7 mouse cellular contexts compared by ENCODE assay signal in genomic region chr2:103566423-103566712, GRCm38 (mm10). TPM values are rescaled to one million over a fixed set of nuclear protein-coding genes. Genes with fewer than 3 reads are reported as not detected.
DNase-seq lines count a peak whose midpoint lies in the region; ATAC-seq and TF ChIP-seq lines count a peak whose summit lies in the region.

No protein-coding gene starts in this region.

- peak overlapping the region; percentile 97 for H3K4me2 ChIP-seq in lung, postnatal 0 days (replicated peaks; ENCODE audit: low read depth, low read length)
- peak overlapping the region; percentile 94 for H3K4me2 ChIP-seq in limb, embryonic 12.5 days

- H3K4me1 ChIP-seq in lung, postnatal 0 days (ENCODE audit: insufficient read depth, low read depth, low read length) = peaks cover 13% of the 10 kb centered on the region
- peaks cover 50% of the 10 kb centered on the region for H3K4me1 ChIP-seq in limb, embryonic 12.5 days (replicated peaks)
- H3K4me1 ChIP-seq in small intestine, adult 2 months (ENCODE audit: control insufficient read depth, insufficient read depth, insufficient read length, low read length) = peaks cover 12% of the 10 kb centered on the region

- no peak for DNase-seq in lung, postnatal 0 days (ENCODE audit: low spot score)
- no peak for DNase-seq in lung, postnatal 10 days
- no peak for DNase-seq in right cerebral cortex, adult 18-20 months
- no peak for DNase-seq in urinary bladder, postnatal 10 days (ENCODE audit: low spot score)

- TF ChIP-seq CTCF in lung, postnatal 0 days (IDR thresholded peaks at IDR 0.05) = no peak
- TF ChIP-seq CTCF in small intestine, adult 2 months (IDR thresholded peaks at IDR 0.05; ENCODE audit: extremely low read depth, insufficient read length, insufficient replicate concordance, low read depth, low read length) = no peak

- ATAC-seq in lung, postnatal 0 days = peak; percentile 57
- ATAC-seq in erythroblast, adult 5-6 weeks (replicated peaks; ENCODE audit: low FRiP score, poor library complexity, severe bottlenecking) = peak; percentile 49
- ATAC-seq in limb, embryonic 12.5 days (ENCODE audit: insufficient number of reproducible peaks, insufficient read depth, low FRiP score, low TSS enrichment, low read depth) = peak; percentile 24; the same call in 1 of the 2 replicates

- 0% methylated on average over 27 of the region's 40 CpGs for WGBS in lung, postnatal 0 days
- under 1% methylated on average over 40 of the region's 40 CpGs for WGBS in limb, embryonic 12.5 days
- under 1% methylated on average over 40 of the region's 40 CpGs for WGBS in small intestine, adult 2 months

- H3K27ac ChIP-seq in lung, postnatal 0 days (ENCODE audit: low read length) = peak overlapping the region; percentile 82
- H3K27ac ChIP-seq in limb, embryonic 12.5 days = peak overlapping the region; percentile 93
- peak overlapping the region; percentile 14; the same call in 1 of the 2 replicates for H3K27ac ChIP-seq in small intestine, adult 2 months (ENCODE audit: insufficient read depth, low read depth, low read length)

- H3K4me3 ChIP-seq in lung, postnatal 0 days (ENCODE audit: low read depth, low read length) = peak overlapping the region; percentile 62
- H3K4me3 ChIP-seq in limb, embryonic 12.5 days (replicated peaks) = peak overlapping the region; percentile 82
- H3K4me3 ChIP-seq in small intestine, adult 2 months (ENCODE audit: low read depth, low read length) = peak overlapping the region; percentile 75

- no peaks in the 10 kb centered on the region for H3K36me3 ChIP-seq in lung, postnatal 0 days (ENCODE audit: insufficient read depth, low read length)
- H3K36me3 ChIP-seq in limb, embryonic 12.5 days = no peaks in the 10 kb centered on the region
- no peaks in the 10 kb centered on the region for H3K36me3 ChIP-seq in small intestine, adult 2 months (ENCODE audit: control insufficient read depth, insufficient read depth, low read length)

- TF ChIP-seq POLR2A in small intestine, adult 2 months (IDR thresholded peaks at IDR 0.05; ENCODE audit: low read depth, low read length) = no peak

- no peak for TF ChIP-seq EP300 in lung, postnatal 0 days (IDR thresholded peaks at IDR 0.05)

- H3K27me3 ChIP-seq in lung, postnatal 0 days (replicated peaks; ENCODE audit: insufficient read depth, low read length) = no peaks in the 10 kb centered on the region
- peaks cover 13% of the 10 kb centered on the region for H3K27me3 ChIP-seq in limb, embryonic 12.5 days
- peaks cover 4% of the 10 kb centered on the region; the same call in 1 of the 2 replicates for H3K27me3 ChIP-seq in small intestine, adult 2 months (ENCODE audit: control insufficient read depth, insufficient read depth, low read length)

- peak overlapping the region; percentile 41; the same call in 1 of the 2 replicates for H3K9ac ChIP-seq in lung, postnatal 0 days (replicated peaks; ENCODE audit: low read depth)
- peak overlapping the region; percentile 83 for H3K9ac ChIP-seq in limb, embryonic 12.5 days (replicated peaks)

- H3K9me3 ChIP-seq in lung, postnatal 0 days (ENCODE audit: low read length) = no peaks in the 10 kb centered on the region
- no peaks in the 10 kb centered on the region for H3K9me3 ChIP-seq in limb, embryonic 12.5 days

RNA-seq across cellular contexts. Expression of gene Abtb2, which starts 0.3 kb away (rescaled TPM):
- 3.6 and 4.5 TPM in 2 replicates for polyA plus RNA-seq in lung, postnatal 0 days (2015; fragmentation: Nextera tagmentation; extraction: Ambion mirVana)
- 0.38 TPM in 1 of 2 replicates, not detected in the other for total RNA-seq in erythroblast, adult 5-6 weeks (2015; ENCODE audit: low replicate concordance)
- total RNA-seq in erythroblast, adult 5-6 weeks (2017; ENCODE audit: low replicate concordance) = 1.7 and 4.0 TPM in 2 replicates
- polyA plus RNA-seq in limb, embryonic 12.5 days (2016; fragmentation: Nextera tagmentation; extraction: Ambion mirVana) = 19.6 and 21.5 TPM in 2 replicates
- polyA plus RNA-seq in small intestine, adult 2 months (2012; rRNA removed) = 2.7 and 3.6 TPM in 2 replicates

Comparison
In these comparisons a context has a peak if more than half of its experiments do, and no peak if none do; other contexts are left out.
1. H3K27ac ChIP-seq: peak in every context shown above with its lines; median percentile 93 in limb, embryonic 12.5 days; 82 in lung, postnatal 0 days; 14 in small intestine, adult 2 months.